Mouse (Mus musculus) olfactory bulb, adult 2 months (tissue): ENCODE results near the gene Gba2.

Source experiments
- CTCF ChIP-seq: fragments of 200-500 bp; IDR thresholded peaks from 2 replicates; pipeline ENCODE4 v1.5.1; 2012; ENCODE audit warnings: low read depth, mild to moderate bottlenecking, low read length, moderate library complexity; ENCODE audit not compliant: insufficient read depth
- POLR2A ChIP-seq: fragments of 200-500 bp; IDR thresholded peaks from 2 replicates; pipeline ENCODE4 v1.6.1; 2012; ENCODE audit warnings: mild to moderate bottlenecking, low read depth, low read length, moderate library complexity; ENCODE audit not compliant: insufficient read depth

- TF ChIP-seq CTCF: no peak
- no peak for TF ChIP-seq POLR2A
Measured at GRCm38 (mm10) chr4:43527880-43528279, 50.8 kb downstream of the Gba2 start.
